Mouse (Mus musculus) lung, postnatal 0 days (tissue): ENCODE data around the gene Qrfpr. TPM values are rescaled to one million over a fixed set of nuclear protein-coding genes. Genes with fewer than 3 reads are reported as not detected.
A peak's percentile ranks its signal among the peaks of the same experiment; 100 is the strongest.

ENCODE experiments used
- ATAC-seq: fragments of 200-750 bp; cut with Nextera tagmentation; 2 replicates; pipeline ENCODE4 v1.8.0; 2017; ENCODE audit warnings: moderate library complexity
- DNase-seq: peaks from one replicate; pipeline ENCODE4 v3.0.0-alpha.2; 2016; ENCODE audit warnings: low spot score
- H3K27ac ChIP-seq: fragments of 300-500 bp; sonication (generic); 2 replicates; pipeline ENCODE4 v1.5.1; 2014; ENCODE audit warnings: antibody characterized with exemption, mild to moderate bottlenecking, low read length, mixed read lengths
- H3K27me3 ChIP-seq: fragments of 300-500 bp; sonication (generic); replicated peaks from 2 replicates; pipeline ENCODE4 v1.6.1; 2014; ENCODE audit warnings: low read length, mixed read lengths; ENCODE audit not compliant: insufficient read depth
- H3K36me3 ChIP-seq: fragments of 300-500 bp; sonication (generic); 2 replicates; pipeline ENCODE4 v1.6.1; 2014; ENCODE audit warnings: low read length, mixed read lengths; ENCODE audit not compliant: insufficient read depth
- H3K4me1 ChIP-seq: fragments of 300-500 bp; sonication (generic); 2 replicates; pipeline ENCODE4 v1.6.1; 2014; ENCODE audit warnings: antibody characterized with exemption, low read depth, low read length, mixed read lengths; ENCODE audit not compliant: insufficient read depth
- H3K4me2 ChIP-seq: fragments of 300-500 bp; sonication (generic); replicated peaks from 2 replicates; pipeline ENCODE4 v1.6.1; 2014; ENCODE audit warnings: low read depth, mild to moderate bottlenecking, low read length, moderate library complexity, mixed read lengths
- H3K4me3 ChIP-seq: fragments of 300-500 bp; sonication (generic); 2 replicates; pipeline ENCODE4 v1.5.1; 2014; ENCODE audit warnings: low read depth, low read length
- H3K9ac ChIP-seq: fragments of 300-500 bp; sonication (generic); replicated peaks from 2 replicates; pipeline ENCODE4 v1.6.1; 2014; ENCODE audit warnings: low read depth, mild to moderate bottlenecking
- H3K9me3 ChIP-seq: fragments of 300-500 bp; sonication (generic); 2 replicates; pipeline ENCODE4 v1.6.1; 2016; ENCODE audit warnings: low read length, mixed read lengths
- CTCF ChIP-seq: IDR thresholded peaks from 2 replicates; pipeline ENCODE4 v1.5.1; 2016; ENCODE audit warnings: antibody characterized with exemption, mild to moderate bottlenecking
- EP300 ChIP-seq: IDR thresholded peaks from 2 replicates; pipeline ENCODE4 v1.6.1; 2016; ENCODE audit warnings: antibody characterized with exemption, mild to moderate bottlenecking, control low read depth
- WGBS: fragments of 180-500 bp; shearing (Covaris S2); extraction: QIAGEN DNeasy Blood & Tissue Kit; methylation state at CpG from one replicate; pipeline ENCODE4 v1.1.7; 2014; 5-methylcytosine and 5-hydroxymethylcytosine counted together
- polyA plus RNA-seq: library from polyadenylated mRNA; unstranded; fragments of >200 nt; fragmentation: Nextera tagmentation; extraction: Ambion mirVana; gene quantifications from 2 replicates; pipeline ENCODE4 v1.2.1, GENCODE M21; 2015

Qrfpr gene
- polyA plus RNA-seq, 1 experiment from 2014 or later: 0.75 TPM

DNA sequence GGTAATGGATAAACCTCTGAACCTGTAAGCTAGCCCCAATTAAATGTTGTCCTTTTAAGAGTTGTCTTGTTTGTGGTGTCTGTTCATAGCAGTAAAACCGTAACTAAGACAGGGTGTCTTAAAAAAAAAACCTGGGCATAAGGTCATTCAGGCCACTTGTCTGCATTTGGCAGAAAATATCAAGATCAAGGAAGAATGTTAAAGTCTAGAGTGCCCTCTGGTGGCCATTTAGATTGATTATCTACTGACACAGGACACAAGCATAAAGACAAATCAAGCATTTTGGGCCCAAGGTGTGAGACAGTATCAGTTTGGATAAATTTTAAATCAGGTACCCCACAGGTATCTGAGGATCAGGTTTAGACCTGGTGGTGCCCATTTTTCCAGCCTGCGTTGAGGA, 84.6 kb downstream of the Qrfpr start:
- Histone ChIP-seq H3K9ac (no peak overlapping the region), H3K9me3 (no peaks in the 10 kb centered on the region), H3K36me3 (no peaks in the 10 kb centered on the region), H3K4me3 (no peak overlapping the region), H3K4me2 (no peak overlapping the region), H3K27ac (no peak overlapping the region), H3K4me1 (no peaks in the 10 kb centered on the region), H3K27me3 (no peaks in the 10 kb centered on the region)
- TF ChIP-seq EP300 (no peak), CTCF (peak; percentile 58)
- DNase-seq: peak; percentile 61
- no peak for ATAC-seq
- WGBS: 46% methylated on average over 2 of the region's 2 CpGs

DNA sequence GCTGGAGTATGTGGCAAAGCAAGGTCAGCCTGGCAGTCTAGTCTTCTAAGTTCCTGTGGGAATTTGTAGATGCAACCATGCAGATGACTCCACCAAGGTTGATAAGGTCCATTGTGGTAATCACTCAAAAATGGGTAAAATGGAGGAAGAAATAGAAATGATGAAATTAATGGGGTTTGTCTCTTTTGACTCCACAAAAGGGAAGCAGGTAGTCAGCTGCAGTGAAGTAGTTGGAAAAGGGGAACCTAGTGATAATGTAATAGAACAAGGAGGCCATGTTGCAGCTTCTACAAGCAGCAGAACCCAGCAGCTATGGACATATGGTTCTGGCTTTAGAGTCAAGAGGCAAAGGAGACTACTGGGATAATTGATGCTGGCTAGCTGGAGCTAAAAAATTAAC, 86.0 kb downstream of the Qrfpr start:
- Histone ChIP-seq H3K36me3 (no peaks in the 10 kb centered on the region), H3K4me2 (no peak overlapping the region), H3K9me3 (no peaks in the 10 kb centered on the region), H3K27ac (no peak overlapping the region), H3K9ac (no peak overlapping the region), H3K4me1 (no peaks in the 10 kb centered on the region), H3K4me3 (no peak overlapping the region), H3K27me3 (no peaks in the 10 kb centered on the region)
- DNase-seq: no peak
- no peak for TF ChIP-seq EP300
- no peak for TF ChIP-seq CTCF
- no peak for ATAC-seq

Other genes starting within 250 kb of the Qrfpr start
- gene Mccc1, start 221.6 kb downstream of the Qrfpr start, polyA plus RNA-seq: 20.8 and 27.6 TPM in 2 replicates
- gene Ccdc144b, start 168.8 kb downstream of the Qrfpr start, polyA plus RNA-seq: not detected in 2 replicates
- gene Acad9, start 156.3 kb downstream of the Qrfpr start, polyA plus RNA-seq: 46.1 and 52.2 TPM in 2 replicates
- 3.8 and 4.9 TPM in 2 replicates for gene D3Ertd254e, start 71.3 kb downstream of the Qrfpr start, polyA plus RNA-seq